Mouse (Mus musculus) liver, embryonic 14.5 days (tissue): ENCODE results near the gene Pon2. TPM values are rescaled to one million over a fixed set of nuclear protein-coding genes. Genes with fewer than 3 reads are reported as not detected.
"Not testable (repeated sequence)": the region's sequence is repeated elsewhere in the genome, so short reads cannot be mapped to it uniquely, and the experiment has no call there.

Source experiments
- ATAC-seq: fragments of 200-750 bp; cut with Nextera tagmentation; 2 replicates; pipeline ENCODE4 v1.8.0; 2017; ENCODE audit warnings: moderate number of reproducible peaks, mild to moderate bottlenecking, moderate library complexity; ENCODE audit not compliant: insufficient read depth
- DNase-seq, 3 experiments: peaks; one replicate each; pipeline ENCODE4 v3.0.0-alpha.2; 2012 to 2013; ENCODE audit warnings: low read depth in 3 of 3, low spot score in 3 of 3
- H3K27ac ChIP-seq: fragments of 300-500 bp; sonication (generic); 2 replicates; pipeline ENCODE4 v1.5.1; 2014; ENCODE audit warnings: moderate library complexity, mild to moderate bottlenecking, control low read depth, inconsistent platforms
- H3K27me3 ChIP-seq: fragments of 300-500 bp; sonication (generic); 2 replicates; pipeline ENCODE4 v1.6.1; 2014; ENCODE audit warnings: mild to moderate bottlenecking, low read length, moderate library complexity; ENCODE audit not compliant: control insufficient read depth, insufficient read depth
- H3K36me3 ChIP-seq: fragments of 300-500 bp; sonication (generic); replicated peaks from 2 replicates; pipeline ENCODE4 v1.6.1; 2014; ENCODE audit warnings: low read depth; ENCODE audit not compliant: control insufficient read depth, insufficient read depth
- H3K4me1 ChIP-seq, 2 experiments: fragments of 200-500 bp in 1 of 2; fragments of 300-500 bp in 1 of 2; sonication (generic) in 1 of 2; replicated peaks; 2 replicates each; pipeline ENCODE4 v1.6.1; 2012 to 2014; ENCODE audit warnings: antibody characterized with exemption in 1 of 2, inconsistent platforms in 1 of 2, low read length in 1 of 2; ENCODE audit not compliant: control insufficient read depth in 2 of 2, insufficient read depth in 2 of 2
- H3K4me2 ChIP-seq: fragments of 300-500 bp; sonication (generic); 2 replicates; pipeline ENCODE4 v1.6.1; 2014; ENCODE audit warnings: low read depth, mild to moderate bottlenecking, control low read depth, moderate library complexity
- H3K4me3 ChIP-seq, 2 experiments: fragments of 200-500 bp in 1 of 2; fragments of 300-500 bp in 1 of 2; sonication (generic) in 1 of 2; 2 replicates each; pipeline ENCODE4 v1.5.1; 2012 to 2014; ENCODE audit warnings: low read depth in 2 of 2, low read length in 2 of 2, mild to moderate bottlenecking in 2 of 2, control low read depth in 1 of 2, inconsistent platforms in 1 of 2, moderate library complexity in 1 of 2; ENCODE audit not compliant: insufficient read depth in 1 of 2
- H3K9ac ChIP-seq: fragments of 300-500 bp; sonication (generic); replicated peaks from 2 replicates; pipeline ENCODE4 v1.6.1; 2014; ENCODE audit warnings: mild to moderate bottlenecking, control low read depth, moderate library complexity
- H3K9me3 ChIP-seq: fragments of 300-500 bp; sonication (generic); 2 replicates; pipeline ENCODE4 v1.6.1; 2016; ENCODE audit warnings: low read length, mixed read lengths; ENCODE audit not compliant: control insufficient read depth
- CTCF ChIP-seq: IDR thresholded peaks from 2 replicates; pipeline ENCODE4 v1.5.1; 2016; ENCODE audit warnings: antibody characterized with exemption, low read depth, control low read depth
- EP300 ChIP-seq: IDR thresholded peaks from 2 replicates; pipeline ENCODE4 v1.6.1; 2016; ENCODE audit warnings: antibody characterized with exemption, low read depth
- WGBS: fragments of 180-500 bp; shearing (Covaris S2); extraction: QIAGEN DNeasy Blood & Tissue Kit; methylation state at CpG from one replicate; pipeline ENCODE4 v1.1.7; 2014; ENCODE audit not compliant: insufficient replicate concordance; 5-methylcytosine and 5-hydroxymethylcytosine counted together
- polyA plus RNA-seq, 2 experiments: library from polyadenylated mRNA; depleted of rRNA in 1 of 2; stranded (reverse) in 1 of 2; unstranded in 1 of 2; fragments of >200 nt; fragmentation: Nextera tagmentation in 1 of 2; extraction: Ambion mirVana in 1 of 2; gene quantifications; 2 replicates each; pipeline versions ENCODE4 v1.2.1 to v1.2.3; 2012 to 2014

Gene Pon2
- polyA plus RNA-seq (2012; rRNA removed) = 23.7 and 27.3 TPM in 2 replicates
- polyA plus RNA-seq (2014; fragmentation: Nextera tagmentation; extraction: Ambion mirVana) = 32.5 and 38.3 TPM in 2 replicates

DNA sequence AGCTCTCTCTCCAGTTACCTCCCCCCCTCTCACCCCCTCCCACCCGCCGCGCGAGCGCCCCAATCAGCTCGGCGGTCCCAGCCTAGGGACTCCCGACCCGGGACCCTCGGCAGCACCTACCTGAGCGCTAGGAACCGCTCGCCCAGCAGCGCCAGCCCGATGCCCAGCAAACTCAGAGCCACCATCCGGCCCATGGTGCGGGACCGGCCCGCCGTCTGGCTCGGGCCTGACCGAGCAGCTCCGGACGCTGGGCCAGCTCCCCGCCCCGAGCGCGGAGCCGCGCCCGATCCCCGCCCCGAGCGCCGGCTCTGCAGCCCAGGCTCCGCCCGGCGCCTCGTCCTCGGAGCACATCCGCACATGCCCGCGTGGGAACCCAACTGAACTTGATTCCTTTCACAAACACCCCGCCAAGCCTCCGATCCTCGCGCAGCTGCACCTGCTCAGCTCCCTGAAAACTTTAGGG, at the start of gene Pon2:
Pon2 (minus strand) TSS at position 364 of the 463 bp plus-strand sequence.
- Histone ChIP-seq H3K4me1 (peaks cover 33 to 37% of the 10 kb centered on the region in 2 experiments), H3K9ac (peak within 1 kb of the TSS; percentile 97), H3K4me3 (peak within 1 kb of the TSS; percentile 89 to 90), H3K27ac (peak within 1 kb of the TSS; percentile 98), H3K27me3 (no peaks in the 10 kb centered on the region), H3K9me3 (no peaks in the 10 kb centered on the region), H3K4me2 (peak within 1 kb of the TSS; percentile 95), H3K36me3 (peaks cover 18% of the 10 kb centered on the region; the same call in 1 of the 2 replicates)
- ATAC-seq (peak; percentile 90), DNase-seq (peak; percentile 71 to 75 (median 74))
- TF ChIP-seq CTCF (peak; percentile 19; the same call in 1 of the 2 replicates), EP300 (0 out of 2 replicates have a peak, but pooled peaks have one; percentile 18)
- WGBS = under 1% methylated on average over 42 of the region's 47 CpGs

DNA sequence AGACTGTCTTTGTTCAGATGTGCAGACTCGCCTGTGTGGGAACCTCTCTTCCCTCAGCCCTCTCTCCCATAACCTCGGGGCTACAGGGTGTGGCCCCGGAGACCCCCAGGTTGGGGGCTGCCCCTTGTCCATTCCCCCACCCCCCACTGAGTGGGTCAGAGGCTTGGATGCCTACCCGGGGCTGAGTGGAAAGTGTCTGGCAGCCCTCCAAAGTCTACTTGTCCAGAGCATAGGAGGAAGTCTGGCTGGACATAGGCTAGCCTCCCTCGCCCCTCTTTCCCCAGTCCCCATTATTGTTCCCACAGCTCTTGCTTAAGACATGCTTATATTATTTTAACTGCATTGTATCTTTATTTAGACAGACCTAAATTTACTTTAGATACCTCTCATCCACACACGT, 46.0 kb upstream of the Pon2 start:
- H3K27me3 ChIP-seq = no peaks in the 10 kb centered on the region
- 54% methylated on average over 6 of the region's 6 CpGs for WGBS
- H3K36me3 ChIP-seq = no peaks in the 10 kb centered on the region
- H3K9ac ChIP-seq = no peak overlapping the region
- TF ChIP-seq CTCF (no peak), EP300 (no peak)
- H3K4me2 ChIP-seq = no peak overlapping the region
- DNase-seq (no peak), ATAC-seq (no peak)
- no peak overlapping the region for H3K27ac ChIP-seq
- no peaks in the 10 kb centered on the region for H3K9me3 ChIP-seq
- H3K4me3 ChIP-seq = no peak overlapping the region
- H3K4me1 ChIP-seq = no peaks in the 10 kb centered on the region

DNA sequence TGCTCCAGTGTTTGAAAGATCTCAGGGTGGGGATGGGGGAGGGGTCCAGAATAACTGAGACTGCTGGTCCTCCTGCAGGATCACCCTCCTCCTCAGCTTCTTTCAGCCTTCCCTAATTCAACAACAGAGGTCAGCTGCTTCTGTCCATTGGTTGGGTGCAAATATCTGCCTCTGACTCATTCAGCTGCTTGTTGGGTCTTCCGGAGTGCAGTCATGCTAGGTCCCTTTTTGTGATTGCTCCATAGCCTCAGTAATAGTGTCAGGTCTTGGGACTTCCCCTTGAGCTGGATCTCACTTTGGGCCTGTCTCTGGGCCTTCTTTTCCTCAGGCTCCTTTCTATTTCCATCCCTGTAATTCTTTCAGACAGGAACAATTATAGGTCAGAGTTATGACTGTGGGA, 41.0 kb upstream of the Pon2 start:
- DNase-seq, H3K4me3 ChIP-seq, H3K9me3 ChIP-seq, H3K9ac ChIP-seq, H3K27me3 ChIP-seq, H3K27ac ChIP-seq, H3K4me1 ChIP-seq, ATAC-seq, H3K4me2 ChIP-seq, H3K36me3 ChIP-seq: not testable (repeated sequence)
- WGBS = 76% methylated on average over 1 of the region's 1 CpGs

DNA sequence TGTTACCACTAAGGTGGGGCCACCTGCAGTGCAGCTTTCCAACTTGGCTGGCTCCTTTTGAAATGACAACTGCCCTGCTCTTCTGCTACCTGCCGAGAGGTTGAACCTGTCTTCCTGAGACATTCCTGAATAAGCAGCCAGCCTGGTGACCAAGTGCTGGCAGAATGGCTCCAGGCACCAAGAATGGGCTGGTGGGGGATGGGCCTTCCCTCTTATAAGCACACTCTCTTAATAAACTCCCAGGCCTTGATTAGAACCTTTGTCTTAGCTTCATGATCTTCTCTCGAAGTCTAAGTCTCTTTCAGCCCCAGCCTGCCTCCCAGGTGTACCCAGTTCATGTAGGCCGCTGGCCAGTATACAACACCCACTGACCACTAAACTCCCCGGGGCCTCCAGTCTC, 40.5 kb upstream of the Pon2 start:
- H3K9me3 ChIP-seq, ATAC-seq, H3K9ac ChIP-seq, H3K27ac ChIP-seq, H3K4me3 ChIP-seq, H3K4me2 ChIP-seq, H3K27me3 ChIP-seq, H3K36me3 ChIP-seq, DNase-seq, H3K4me1 ChIP-seq: not testable (repeated sequence)
- WGBS = 65% methylated on average over 4 of the region's 4 CpGs

DNA sequence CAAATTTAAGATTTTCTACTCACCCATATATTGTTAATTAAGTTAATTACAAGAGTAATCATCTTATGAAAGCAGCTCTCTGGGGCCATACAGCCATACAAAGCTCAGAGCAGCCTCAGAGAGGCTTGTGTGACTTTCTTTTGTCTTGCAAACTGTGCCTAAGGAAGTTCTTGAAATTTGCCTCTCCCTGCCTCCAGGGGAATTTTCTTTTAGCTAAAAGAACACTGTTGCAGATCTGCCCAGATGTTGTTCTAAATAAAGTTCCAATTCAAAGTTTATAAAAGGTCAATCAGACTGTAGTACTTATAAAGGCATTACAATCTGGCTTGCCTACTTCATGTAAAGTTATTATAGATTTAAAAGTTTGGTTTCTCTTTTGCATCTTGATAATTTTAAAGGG, 37.8 kb upstream of the Pon2 start:
- H3K9me3 ChIP-seq, H3K36me3 ChIP-seq, DNase-seq, H3K9ac ChIP-seq, H3K27me3 ChIP-seq, ATAC-seq, H3K27ac ChIP-seq, H3K4me3 ChIP-seq, H3K4me1 ChIP-seq, H3K4me2 ChIP-seq: not testable (repeated sequence)
